Mouse (Mus musculus) leukemia stem cell, adult 10-12 weeks (primary cell): ENCODE measurements around the gene Tldc2. TPM values are rescaled to one million over a fixed set of nuclear protein-coding genes. Genes with fewer than 3 reads are reported as not detected.

ENCODE experiments used
- polyA plus RNA-seq: library from polyadenylated mRNA; stranded (reverse); fragments of >175 nt; gene quantifications from 2 replicates; pipeline ENCODE4 v1.2.3, GENCODE M21; 2012; ENCODE audit warnings: low replicate concordance

Gene Tldc2
- not detected in 2 replicates for polyA plus RNA-seq

GRCm38 (mm10) chr2:157086796-157087195 lies at the start of gene Tldc2:
TSS of gene Tldc2 (plus strand) at chr2:157087055.

GRCm38 (mm10) chr2:157078793-157079700 lies 7.8 kb upstream of the Tldc2 start, which contains the start of gene Soga1:
TSS of gene Soga1 (minus strand) at chr2:157079254.

GRCm38 (mm10) chr2:157135014-157135413 lies 48.2 kb downstream of the Tldc2 start, which contains the start of gene Samhd1:
TSS of gene Samhd1 (minus strand) at chr2:157135265.

Other genes starting within 250 kb of the Tldc2 start
- gene Tgif2, start 247.0 kb upstream of the Tldc2 start, polyA plus RNA-seq, result 41.9 and 55.4 TPM in 2 replicates
- gene 4930518I15Rik, start 229.1 kb upstream of the Tldc2 start, polyA plus RNA-seq, result 0.53 and 1.4 TPM in 2 replicates
- gene Rab5if, start 223.9 kb upstream of the Tldc2 start, polyA plus RNA-seq, result 72.8 and 128 TPM in 2 replicates
- 1.3 and 2.1 TPM in 2 replicates for gene Sla2, start 199.9 kb upstream of the Tldc2 start, polyA plus RNA-seq
- 1.2 and 6.5 TPM in 2 replicates for gene Ndrg3, start 95.0 kb upstream of the Tldc2 start, polyA plus RNA-seq
- gene Dsn1, start 79.9 kb upstream of the Tldc2 start, polyA plus RNA-seq, result 1.7 and 2.2 TPM in 2 replicates
- 18.3 and 30.3 TPM in 2 replicates for gene Soga1, start 7.8 kb upstream of the Tldc2 start, polyA plus RNA-seq
- 15.0 and 94.0 TPM in 2 replicates for gene Samhd1, start 48.2 kb downstream of the Tldc2 start, polyA plus RNA-seq
- gene Rbl1, start 117.5 kb downstream of the Tldc2 start, polyA plus RNA-seq, result 5.5 and 10.9 TPM in 2 replicates
- 93.2 and 157 TPM in 2 replicates for gene Rpn2, start 192.0 kb downstream of the Tldc2 start, polyA plus RNA-seq
- 0.60 TPM in 1 of 2 replicates, not detected in the other for gene Mroh8, start 192.5 kb downstream of the Tldc2 start, polyA plus RNA-seq